Mouse (Mus musculus) gastrocnemius, postnatal 4 days (tissue): ENCODE results near the gene Tex9. TPM values are rescaled to one million over a fixed set of nuclear protein-coding genes. Genes with fewer than 3 reads are reported as not detected.

Experiments used
- microRNA-seq: library from miRNA; unstranded; fragments of <30 nt; microRNA quantifications from one replicate; pipeline ENCODE4 v1.2.0, GENCODE M21; 2021
- total RNA-seq, 2 experiments: library from RNA; stranded (reverse); gene quantifications; 2 replicates each; pipeline ENCODE4 v1.2.3; 2021

The Tex9 gene
- total RNA-seq, 2 experiments from 2014 or later, result 4.0 to 5.3 TPM

Small RNA genes lying within 50 kb of the gene (microRNA-seq; reads per million reads assigned to microRNA genes)
- gene Gm28010, result not detected

Other genes with a start within 250 kb of the Tex9 start
- 10 to 100 TPM; 40.9 to 45.7 TPM for gene Zfp280d, start 217.4 kb downstream of the Tex9 start, total RNA-seq
- gene Mns1, start 54.2 kb downstream of the Tex9 start, total RNA-seq, result 1 to 10 TPM; 2.2 to 2.9 TPM
- 10 to 100 TPM; 38.9 to 39.0 TPM for gene Rfx7, start 40.0 kb upstream of the Tex9 start, total RNA-seq
- 100 to 1,000 TPM; 884 to 908 TPM for gene Nedd4, start 170.1 kb upstream of the Tex9 start, total RNA-seq